Mouse (Mus musculus): ENCODE results near the gene Gm20431. TPM values are rescaled to one million over a fixed set of nuclear protein-coding genes. Genes with fewer than 3 reads are reported as not detected.

The Gm20431 gene
- polyA plus RNA-seq, 1 experiment from 2014 or later, result 5.4 TPM

GRCm38 (mm10) chr2:167632731-167633536 lies 28.4 kb downstream of the Gm20431 start:
- H3K4me1 ChIP-seq (ENCODE audit: control insufficient read depth, insufficient read depth, low read length), result peaks cover 23% of the 10 kb centered on the region
- H3K9ac ChIP-seq (ENCODE audit: low read length), result peak overlapping the region; percentile 90; the same call in 1 of the 2 replicates
- DNase-seq (ENCODE audit: low spot score) (no peak), ATAC-seq (no peak)
- peak overlapping the region; percentile 84; the same call in 1 of the 2 replicates for H3K27ac ChIP-seq (ENCODE audit: low read depth, low read length)
- no peak overlapping the region for H3K4me3 ChIP-seq (ENCODE audit: low read depth, low read length)
- WGBS, result 79% methylated on average over 12 of the region's 12 CpGs
- no peaks in the 10 kb centered on the region for H3K36me3 ChIP-seq (ENCODE audit: control insufficient read depth, insufficient read depth, low read length)
- no peaks in the 10 kb centered on the region for H3K9me3 ChIP-seq (replicated peaks; ENCODE audit: control insufficient read depth, low read length)
- H3K27me3 ChIP-seq (replicated peaks; ENCODE audit: control insufficient read depth, insufficient read depth, low read length), result no peaks in the 10 kb centered on the region
- peak overlapping the region; percentile 53 for H3K4me2 ChIP-seq (ENCODE audit: low read length)

GRCm38 (mm10) chr2:167631591-167632448 lies 29.5 kb downstream of the Gm20431 start, which contains the start of gene Ube2v1:
Gene Ube2v1 (minus strand): TSS chr2:167632095.
- peaks cover 23% of the 10 kb centered on the region for H3K4me1 ChIP-seq (ENCODE audit: control insufficient read depth, insufficient read depth, low read length)
- whole genome bisulfite sequencing, result under 1% methylated on average over 65 of the region's 87 CpGs
- ATAC-seq, result peak; percentile 85

GRCm38 (mm10) chr2:167631181-167631590 lies 30.1 kb downstream of the Gm20431 start:
- H3K9ac ChIP-seq (ENCODE audit: low read length), result peak overlapping the region; percentile 90
- 0 out of 2 replicates have a peak, but pooled peaks cover 3% of the 10 kb centered on the region for H3K36me3 ChIP-seq (ENCODE audit: control insufficient read depth, insufficient read depth, low read length)
- peaks cover 23% of the 10 kb centered on the region for H3K4me1 ChIP-seq (ENCODE audit: control insufficient read depth, insufficient read depth, low read length)
- H3K27me3 ChIP-seq (replicated peaks; ENCODE audit: control insufficient read depth, insufficient read depth, low read length), result no peaks in the 10 kb centered on the region
- no peak; the same call in 1 of the 2 replicates for ATAC-seq
- peak; percentile 23 for DNase-seq (ENCODE audit: low spot score)
- no peaks in the 10 kb centered on the region for H3K9me3 ChIP-seq (replicated peaks; ENCODE audit: control insufficient read depth, low read length)
- peak overlapping the region; percentile 90 for H3K4me2 ChIP-seq (ENCODE audit: low read length)
- peak overlapping the region; percentile 97 for H3K4me3 ChIP-seq (ENCODE audit: low read depth, low read length)
- H3K27ac ChIP-seq (ENCODE audit: low read depth, low read length), result peak overlapping the region; percentile 84
- under 1% methylated on average over 31 of the region's 31 CpGs for WGBS

More at GRCm38 (mm10) chr2:167631591-167632448, 29.5 kb downstream of the Gm20431 start, which contains the start of gene Ube2v1:
- H3K9ac ChIP-seq (ENCODE audit: low read length), result peak within 1 kb of the TSS; percentile 90
- H3K4me3 ChIP-seq (ENCODE audit: low read depth, low read length), result peak within 1 kb of the TSS; percentile 97
- peak; percentile 98 for DNase-seq (ENCODE audit: low spot score)
- no peaks in the 10 kb centered on the region for H3K9me3 ChIP-seq (replicated peaks; ENCODE audit: control insufficient read depth, low read length)
- H3K4me2 ChIP-seq (ENCODE audit: low read length), result peak within 1 kb of the TSS; percentile 90
- H3K36me3 ChIP-seq (ENCODE audit: control insufficient read depth, insufficient read depth, low read length), result 0 out of 2 replicates have a peak, but pooled peaks cover 3% of the 10 kb centered on the region
- no peaks in the 10 kb centered on the region for H3K27me3 ChIP-seq (replicated peaks; ENCODE audit: control insufficient read depth, insufficient read depth, low read length)
- H3K27ac ChIP-seq (ENCODE audit: low read depth, low read length), result peak within 1 kb of the TSS; percentile 84

GRCm38 (mm10) chr2:167630421-167630820 lies 30.9 kb downstream of the Gm20431 start:
- Histone ChIP-seq H3K27me3 (replicated peaks; ENCODE audit: control insufficient read depth, insufficient read depth, low read length) (no peaks in the 10 kb centered on the region), H3K4me2 (ENCODE audit: low read length) (peak overlapping the region; percentile 90), H3K36me3 (ENCODE audit: control insufficient read depth, insufficient read depth, low read length) (0 out of 2 replicates have a peak, but pooled peaks cover 3% of the 10 kb centered on the region), H3K9me3 (replicated peaks; ENCODE audit: control insufficient read depth, low read length) (no peaks in the 10 kb centered on the region), H3K9ac (ENCODE audit: low read length) (peak overlapping the region; percentile 90), H3K4me3 (ENCODE audit: low read depth, low read length) (peak overlapping the region; percentile 97), H3K27ac (ENCODE audit: low read depth, low read length) (no peak overlapping the region), H3K4me1 (ENCODE audit: control insufficient read depth, insufficient read depth, low read length) (peaks cover 23% of the 10 kb centered on the region)
- WGBS, result 76% methylated on average over 5 of the region's 5 CpGs
- DNase-seq (ENCODE audit: low spot score) (no peak), ATAC-seq (no peak)

DNA sequence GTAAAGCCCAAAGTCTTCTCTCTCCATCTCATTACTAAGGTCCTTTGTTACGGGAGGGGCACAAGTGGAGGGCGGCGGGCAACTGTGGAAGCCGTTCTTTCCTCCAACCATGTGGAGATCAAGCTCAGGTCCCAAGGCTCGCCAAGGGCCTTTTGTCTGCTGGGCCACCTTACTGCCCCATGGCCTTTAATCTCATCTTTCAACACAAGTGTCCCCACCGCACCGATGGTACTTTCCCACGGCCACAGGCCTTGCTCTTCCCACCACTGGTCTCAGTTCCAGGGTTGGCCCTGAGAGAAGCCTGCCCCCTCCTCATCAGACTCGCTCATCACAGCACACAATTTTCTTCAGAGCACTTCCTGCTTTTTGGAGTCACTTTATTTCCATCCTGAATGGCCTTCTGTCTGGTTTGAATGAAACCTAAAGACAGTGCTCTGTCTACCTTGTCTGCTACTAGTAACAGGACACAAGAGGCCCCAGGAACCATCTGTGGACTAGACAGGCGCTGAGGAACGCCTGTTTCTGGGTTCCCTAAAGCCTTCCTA lies 31.6 kb downstream of the Gm20431 start:
- Histone ChIP-seq H3K4me2 (ENCODE audit: low read length) (no peak overlapping the region), H3K27ac (ENCODE audit: low read depth, low read length) (no peak overlapping the region), H3K4me1 (ENCODE audit: control insufficient read depth, insufficient read depth, low read length) (peaks cover 23% of the 10 kb centered on the region), H3K9ac (ENCODE audit: low read length) (no peak overlapping the region), H3K36me3 (ENCODE audit: control insufficient read depth, insufficient read depth, low read length) (0 out of 2 replicates have a peak, but pooled peaks cover 3% of the 10 kb centered on the region), H3K27me3 (replicated peaks; ENCODE audit: control insufficient read depth, insufficient read depth, low read length) (no peaks in the 10 kb centered on the region), H3K9me3 (replicated peaks; ENCODE audit: control insufficient read depth, low read length) (no peaks in the 10 kb centered on the region), H3K4me3 (ENCODE audit: low read depth, low read length) (no peak overlapping the region)
- WGBS, result 71% methylated on average over 11 of the region's 11 CpGs
- no peak for DNase-seq (ENCODE audit: low spot score)
- no peak for ATAC-seq

DNA sequence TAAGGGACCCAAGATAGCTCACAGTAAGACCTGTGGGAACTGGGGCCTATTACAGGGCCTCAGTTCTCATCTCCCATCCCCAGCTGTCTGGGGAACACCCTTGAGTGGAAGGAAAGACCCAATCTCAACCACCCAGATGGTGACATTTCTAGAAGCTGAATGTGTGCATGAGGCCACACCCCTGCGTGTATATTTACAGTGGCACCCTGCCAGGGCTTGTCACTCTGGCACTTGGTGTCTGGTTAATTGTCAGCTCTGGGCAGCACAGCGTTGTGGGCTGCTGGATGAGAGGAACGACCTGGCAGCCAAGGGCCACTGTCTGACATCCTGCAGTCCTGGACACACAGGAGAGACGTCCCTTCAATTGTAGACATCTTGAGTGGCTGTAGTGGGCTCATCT lies 32.4 kb downstream of the Gm20431 start:
- Histone ChIP-seq H3K27me3 (replicated peaks; ENCODE audit: control insufficient read depth, insufficient read depth, low read length) (no peaks in the 10 kb centered on the region), H3K9me3 (replicated peaks; ENCODE audit: control insufficient read depth, low read length) (no peaks in the 10 kb centered on the region), H3K9ac (ENCODE audit: low read length) (no peak overlapping the region), H3K4me2 (ENCODE audit: low read length) (no peak overlapping the region), H3K4me1 (ENCODE audit: control insufficient read depth, insufficient read depth, low read length) (peaks cover 20% of the 10 kb centered on the region), H3K4me3 (ENCODE audit: low read depth, low read length) (no peak overlapping the region), H3K36me3 (ENCODE audit: control insufficient read depth, insufficient read depth, low read length) (0 out of 2 replicates have a peak, but pooled peaks cover 3% of the 10 kb centered on the region), H3K27ac (ENCODE audit: low read depth, low read length) (no peak overlapping the region; the same call in 1 of the 2 replicates)
- ATAC-seq (no peak), DNase-seq (ENCODE audit: low spot score) (peak; percentile 35)
- 50% methylated on average over 4 of the region's 4 CpGs for WGBS

- H3K4me1 ChIP-seq (ENCODE audit: control insufficient read depth, insufficient read depth, low read length), result peaks cover 20% of the 10 kb centered on the region
- H3K4me3 ChIP-seq (ENCODE audit: low read depth, low read length), result no peak overlapping the region
- no peaks in the 10 kb centered on the region for H3K9me3 ChIP-seq (replicated peaks; ENCODE audit: control insufficient read depth, low read length)
- ATAC-seq (no peak), DNase-seq (ENCODE audit: low spot score) (no peak)
- H3K27me3 ChIP-seq (replicated peaks; ENCODE audit: control insufficient read depth, insufficient read depth, low read length), result no peaks in the 10 kb centered on the region
- no peak overlapping the region for H3K4me2 ChIP-seq (ENCODE audit: low read length)
- WGBS, result 83% methylated on average over 7 of the region's 7 CpGs
- H3K36me3 ChIP-seq (ENCODE audit: control insufficient read depth, insufficient read depth, low read length), result 0 out of 2 replicates have a peak, but pooled peaks cover 4% of the 10 kb centered on the region
- H3K9ac ChIP-seq (ENCODE audit: low read length), result no peak overlapping the region
- H3K27ac ChIP-seq (ENCODE audit: low read depth, low read length), result no peak overlapping the region
Observed at GRCm38 (mm10) chr2:167627019-167627418, 34.3 kb downstream of the Gm20431 start.

- H3K9ac ChIP-seq (ENCODE audit: low read length), result no peak overlapping the region
- H3K27ac ChIP-seq (ENCODE audit: low read depth, low read length), result no peak overlapping the region
- peaks cover 17% of the 10 kb centered on the region for H3K4me1 ChIP-seq (ENCODE audit: control insufficient read depth, insufficient read depth, low read length)
- H3K4me2 ChIP-seq (ENCODE audit: low read length), result no peak overlapping the region
- H3K4me3 ChIP-seq (ENCODE audit: low read depth, low read length), result no peak overlapping the region
- H3K9me3 ChIP-seq (replicated peaks; ENCODE audit: control insufficient read depth, low read length), result no peaks in the 10 kb centered on the region
- 44% methylated on average over 2 of the region's 2 CpGs for WGBS
- ATAC-seq (no peak), DNase-seq (ENCODE audit: low spot score) (no peak)
- H3K36me3 ChIP-seq (ENCODE audit: control insufficient read depth, insufficient read depth, low read length), result 0 out of 2 replicates have a peak, but pooled peaks cover 6% of the 10 kb centered on the region
- no peaks in the 10 kb centered on the region for H3K27me3 ChIP-seq (replicated peaks; ENCODE audit: control insufficient read depth, insufficient read depth, low read length)
Observed at GRCm38 (mm10) chr2:167625670-167626069, 35.6 kb downstream of the Gm20431 start.

Data from forebrain, embryonic 14.5 days (tissue).